Mouse (Mus musculus) kidney, adult 2 months (tissue): Measurements from ENCODE around the gene Bfsp2.

ENCODE experiments used
- CTCF ChIP-seq: fragments of 200-500 bp; conservative IDR thresholded peaks from 2 replicates; pipeline ENCODE4 v1.5.1; 2011; ENCODE audit warnings: low read depth, mild to moderate bottlenecking, control low read depth, low read length, moderate library complexity, mixed read lengths; ENCODE audit not compliant: insufficient read depth, insufficient read length
- POLR2A ChIP-seq: fragments of 200-500 bp; IDR thresholded peaks from one replicate; pipeline ENCODE4 v1.6.1; 2011; ENCODE audit warnings: low read depth, low read length, control low read depth

- TF ChIP-seq POLR2A (no peak), CTCF (no peak)
Measured at GRCm38 (mm10) chr9:103379199-103379598, 101.0 kb downstream of the Bfsp2 start.
